Mouse (Mus musculus): ENCODE data around the gene Dhx16.

Dhx16 gene

GRCm38 (mm10) chr17:35896781-35897643 lies 17.4 kb downstream of the Dhx16 start, which contains the start of gene 2310061I04Rik:
TSS of gene 2310061I04Rik (minus strand) at chr17:35897431.
- DNase-seq (ENCODE audit: low spot score in 2 of 2), result peak; percentile 82 to 93

DNA sequence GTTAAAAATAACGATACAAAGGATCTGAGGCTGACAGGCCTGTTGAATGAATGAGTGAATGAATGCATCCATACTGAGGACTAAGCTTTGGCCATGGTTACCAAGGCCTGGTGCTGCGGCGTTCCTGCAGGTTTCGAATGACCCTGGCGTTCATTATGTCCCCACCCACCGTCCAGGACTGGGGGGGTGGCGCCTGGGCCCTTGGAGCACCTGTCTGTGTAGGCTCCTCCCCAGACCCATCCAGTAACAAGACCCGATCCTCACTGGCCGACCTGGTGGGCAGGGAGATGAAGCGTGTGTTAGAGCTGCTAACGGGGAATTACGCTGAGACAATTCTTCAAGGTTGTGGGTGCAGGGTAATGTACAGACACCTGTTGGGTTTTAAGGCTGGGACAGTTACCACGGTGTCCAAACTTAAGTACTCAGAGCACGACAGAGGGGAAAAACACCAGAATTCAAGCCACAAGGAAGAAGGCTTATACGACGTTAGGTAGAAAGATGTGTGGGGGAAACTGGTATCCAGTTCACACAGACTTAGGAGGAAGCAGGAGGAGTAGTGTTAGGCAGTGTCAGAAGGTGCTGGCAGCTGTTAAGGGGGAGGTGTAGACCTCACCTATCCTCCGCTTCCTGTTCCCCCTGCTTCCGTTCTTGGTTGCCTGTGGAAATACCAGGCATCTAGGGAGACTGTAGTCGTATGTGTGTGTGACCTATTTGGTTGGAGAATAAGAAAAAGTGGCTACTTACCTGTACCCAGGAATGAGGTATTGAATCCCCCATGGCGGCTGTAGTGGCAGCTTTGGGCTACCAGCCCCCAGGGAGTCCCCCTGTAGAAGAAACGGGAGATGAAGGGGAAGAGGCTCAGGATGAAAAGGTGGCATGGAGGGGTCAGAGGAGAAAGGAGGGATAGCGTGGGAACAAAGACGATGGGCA lies 18.3 kb downstream of the Dhx16 start:
- peak in 1 of 2 experiments; percentile 27 for DNase-seq (ENCODE audit: low spot score in 2 of 2)

DNA sequence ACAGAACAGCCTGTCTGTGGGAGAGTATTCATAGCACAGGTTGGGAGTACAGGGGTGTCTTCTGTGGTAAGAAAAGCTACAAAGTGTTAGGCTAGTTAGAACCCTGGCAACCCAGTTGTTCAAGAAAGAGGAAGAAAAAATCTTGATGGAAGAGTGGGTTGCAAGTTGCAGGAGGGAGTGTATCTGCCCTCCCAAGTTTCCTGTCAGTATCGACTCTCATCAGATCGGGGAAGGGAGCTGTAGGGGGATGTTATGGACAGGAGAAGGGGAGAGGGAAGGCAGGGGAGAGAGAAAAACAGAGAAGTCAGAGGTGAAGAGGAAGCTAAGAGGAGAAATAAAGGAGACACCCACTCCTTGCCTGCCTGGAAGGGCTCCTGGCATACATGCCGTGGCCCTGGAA lies 21.0 kb downstream of the Dhx16 start:
- DNase-seq (ENCODE audit: low spot score in 2 of 2), result no peak

GRCm38 (mm10) chr17:35903343-35903991 lies 23.8 kb downstream of the Dhx16 start:
- no peak for DNase-seq (ENCODE audit: low spot score in 2 of 2)

GRCm38 (mm10) chr17:35903992-35904355 lies 24.4 kb downstream of the Dhx16 start:
- DNase-seq (ENCODE audit: low spot score in 2 of 2), result no peak

DNA sequence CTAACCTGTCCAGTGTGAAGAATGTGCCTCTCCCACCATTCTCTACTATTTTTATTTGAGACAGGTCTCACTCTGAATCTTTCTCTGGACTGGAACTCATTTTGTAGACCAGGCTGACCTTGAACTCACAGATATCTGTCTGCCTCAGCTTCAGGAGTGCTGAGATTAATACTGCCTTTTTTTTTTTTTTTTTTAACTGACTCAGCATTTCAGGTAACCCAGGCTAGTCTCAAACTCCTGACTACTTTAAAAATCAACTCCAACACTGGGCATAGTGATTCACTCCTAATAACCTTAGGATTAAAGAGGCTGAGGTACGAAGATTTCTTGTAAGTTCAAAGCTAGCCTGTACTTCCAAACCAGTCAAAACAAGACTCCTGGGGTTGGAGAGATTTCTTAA lies 26.0 kb downstream of the Dhx16 start:
- DNase-seq (ENCODE audit: low spot score in 2 of 2), result no peak

GRCm38 (mm10) chr17:35907609-35908008 lies 28.0 kb downstream of the Dhx16 start:
- DNase-seq (ENCODE audit: low spot score in 2 of 2), result no peak

GRCm38 (mm10) chr17:35909186-35909918 lies 29.7 kb downstream of the Dhx16 start:
- DNase-seq (ENCODE audit: low spot score in 2 of 2), result no peak

DNA sequence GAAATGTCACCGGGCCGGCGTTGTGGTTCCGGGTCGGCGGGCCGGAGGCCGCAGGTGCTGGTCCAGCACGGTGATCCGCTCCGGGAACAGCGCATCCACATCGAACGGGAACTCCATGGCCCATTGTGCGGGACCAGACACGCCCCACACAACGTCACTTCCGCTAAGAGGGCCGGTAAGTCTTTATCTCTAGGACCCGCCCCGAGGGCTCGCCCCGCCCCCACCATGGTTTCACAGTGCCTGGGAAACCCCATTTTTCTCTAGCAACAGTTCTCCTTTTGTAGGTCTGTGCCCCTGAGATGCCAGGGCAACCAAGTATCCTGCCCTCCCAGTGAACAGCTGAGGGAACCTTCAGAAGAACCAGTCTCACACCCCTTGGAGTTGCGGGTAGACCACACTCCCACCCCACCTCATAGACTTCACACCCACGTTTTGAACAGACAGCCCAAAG lies 30.3 kb downstream of the Dhx16 start, which contains the start of gene Atat1:
Gene Atat1 (minus strand): TSS at position 157 of the 451 bp plus-strand sequence.
- DNase-seq (ENCODE audit: low spot score in 2 of 2), result peak; percentile 94 to 99

DNA sequence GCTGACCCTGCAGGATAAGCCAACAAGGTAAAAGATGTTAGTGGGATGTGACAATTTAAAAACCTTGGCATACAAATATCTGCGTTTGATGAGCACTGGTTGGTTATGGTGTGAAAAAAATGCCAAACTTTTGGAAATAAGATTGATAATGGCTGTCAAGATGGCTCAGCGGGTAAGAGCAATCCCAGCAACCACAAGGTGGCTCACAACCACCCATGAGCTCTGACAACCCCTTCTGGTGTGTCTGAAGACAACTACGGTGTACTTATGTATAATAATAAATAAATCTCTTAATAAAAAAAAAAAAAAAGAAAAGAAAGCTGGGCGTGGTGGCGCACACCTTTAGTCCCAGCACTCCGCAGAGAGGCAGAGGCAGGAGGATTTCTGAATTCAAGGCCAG lies 35.4 kb downstream of the Dhx16 start:
- DNase-seq (ENCODE audit: low spot score in 2 of 2), result no peak

- no peak for DNase-seq (ENCODE audit: low spot score in 2 of 2)
Observed at GRCm38 (mm10) chr17:35915538-35916296, 36.1 kb downstream of the Dhx16 start.

- peak; percentile 98 for DNase-seq (ENCODE audit: low spot score in 2 of 2)
Observed at GRCm38 (mm10) chr17:35916297-35917142, 36.9 kb downstream of the Dhx16 start, which contains the start of the genes Mrps18b and Ppp1r10. TSS of gene Mrps18b (minus strand) at chr17:35916389. TSS of gene Ppp1r10 (plus strand) at chr17:35916434.

- DNase-seq (ENCODE audit: low spot score in 2 of 2), result peak in 1 of 2 experiments; percentile 54
Observed at GRCm38 (mm10) chr17:35917143-35917462, 37.5 kb downstream of the Dhx16 start.

DNA sequence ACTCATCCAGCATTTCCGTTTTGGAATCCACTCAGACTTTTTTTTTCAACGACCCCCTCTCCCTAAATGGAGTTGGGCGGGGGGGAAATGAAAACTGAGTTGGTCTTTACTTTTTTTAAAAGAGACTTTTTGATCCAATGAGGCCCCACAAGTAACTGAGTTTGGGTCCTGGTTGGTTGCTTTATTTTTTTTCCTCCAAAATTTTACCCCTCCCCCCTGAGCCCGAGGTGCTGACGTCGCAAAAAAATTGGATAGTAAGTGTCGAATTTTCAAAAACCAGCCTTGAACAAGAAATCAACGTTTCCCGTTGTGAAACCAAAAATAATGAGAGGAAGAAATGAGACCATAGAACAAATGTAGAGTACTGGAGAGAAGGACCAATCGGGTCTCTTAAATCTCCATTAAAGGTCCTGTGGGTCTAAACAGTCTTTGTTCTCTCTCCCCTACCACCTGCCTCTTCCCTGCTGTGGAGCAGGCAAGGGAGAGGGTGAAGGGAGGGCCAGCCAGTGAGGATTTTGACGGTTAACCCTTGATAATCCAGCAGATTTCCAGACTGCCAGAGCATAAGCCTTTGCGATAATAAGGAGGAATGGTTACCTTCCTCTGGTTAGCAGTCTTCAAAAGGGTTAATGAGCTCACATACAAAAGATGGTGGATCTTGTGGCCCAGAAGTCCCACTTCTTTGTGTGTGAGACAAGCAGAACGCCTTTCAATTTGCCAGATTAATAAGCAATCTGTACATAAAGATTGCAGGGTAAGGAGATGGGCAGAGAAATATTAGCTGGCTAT lies 38.0 kb downstream of the Dhx16 start:
- peak; percentile 51 to 65 for DNase-seq (ENCODE audit: low spot score in 2 of 2)

- DNase-seq (ENCODE audit: low spot score in 2 of 2), result peak; percentile 58 to 61
Observed at GRCm38 (mm10) chr17:35918276-35919059, 38.8 kb downstream of the Dhx16 start.

DNA sequence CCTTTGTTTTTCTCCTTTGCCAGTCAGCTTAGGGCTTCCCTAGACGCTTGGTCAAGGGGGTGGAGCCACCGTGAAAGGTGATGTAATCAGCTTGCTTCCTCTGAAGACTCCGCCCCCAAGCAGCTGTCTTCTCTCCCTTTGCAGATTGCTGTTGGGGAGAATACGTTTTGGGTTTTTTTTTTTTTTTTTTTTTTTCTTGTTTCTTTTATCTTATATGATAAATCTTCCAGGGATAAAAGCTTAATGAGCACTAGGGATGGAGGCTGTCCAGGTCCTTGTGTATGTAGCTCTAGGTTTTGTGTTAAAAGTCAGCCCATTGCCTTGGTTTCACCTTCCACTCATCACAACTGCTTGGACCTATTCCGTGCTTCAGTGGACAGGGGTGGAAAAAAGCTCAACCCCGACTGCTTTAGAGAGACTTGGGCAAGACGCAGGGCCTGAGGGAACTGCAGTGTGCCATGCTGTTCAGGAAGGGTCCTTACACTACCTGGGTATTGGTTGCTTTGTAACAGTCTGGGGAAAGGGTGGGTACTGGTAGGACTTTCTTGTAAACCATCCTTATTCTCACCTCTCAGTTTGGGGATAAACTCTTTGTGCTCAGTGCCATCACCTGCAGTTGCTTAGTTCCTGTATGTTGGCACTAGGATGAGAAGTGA lies 39.6 kb downstream of the Dhx16 start:
- DNase-seq (ENCODE audit: low spot score in 2 of 2), result peak; percentile 90 to 98

DNA sequence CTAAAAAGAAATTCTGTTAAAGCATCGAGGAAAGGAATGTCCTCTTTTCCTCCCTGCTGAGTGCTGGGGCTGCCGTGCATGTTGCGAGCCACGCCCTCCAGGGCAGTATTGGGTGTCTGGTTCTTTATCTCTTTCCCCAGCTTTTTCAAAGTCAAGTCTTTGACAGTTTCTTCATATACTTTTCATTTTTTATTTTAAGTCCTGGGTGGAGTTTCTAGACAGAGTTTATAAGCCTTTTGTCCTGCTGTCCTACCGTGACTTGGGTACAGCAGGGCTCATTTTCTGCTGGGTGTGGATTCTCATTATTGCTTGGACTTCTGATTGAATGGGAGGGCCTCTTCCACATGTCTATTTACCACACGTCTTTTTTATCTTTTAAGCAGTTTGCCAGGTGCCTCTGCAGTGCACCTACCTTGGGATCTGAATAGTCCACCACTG lies 40.3 kb downstream of the Dhx16 start:
- DNase-seq (ENCODE audit: low spot score in 2 of 2), result peak; percentile 48 to 82

Measured in spleen, postnatal 10 days (tissue).